Mouse (Mus musculus) MEL (cell line): ENCODE data around the gene Pak2. TPM values are rescaled to one million over a fixed set of nuclear protein-coding genes. Genes with fewer than 3 reads are reported as not detected.

Source experiments
- DNase-seq: peaks from one replicate; pipeline ENCODE4 v3.0.0; 2011; ENCODE audit warnings: low read depth, low spot score
- H3K27ac ChIP-seq: 2 replicates; pipeline ENCODE4 v1.5.1; 2012; ENCODE audit warnings: low read depth, mild to moderate bottlenecking, control low read depth, low read length, moderate library complexity; ENCODE audit not compliant: control insufficient read depth
- H3K27me3 ChIP-seq, 2 experiments: fragments of 150-350 bp in 1 of 2; sonication (generic) in 1 of 2; 2 replicates each; pipeline ENCODE4 v1.6.1; 2012; ENCODE audit warnings: low read length in 2 of 2, mild to moderate bottlenecking in 2 of 2, improper control_type of control experiment in 1 of 2, moderate library complexity in 1 of 2; ENCODE audit not compliant: insufficient read depth in 2 of 2, control insufficient read depth in 1 of 2
- H3K36me3 ChIP-seq, 2 experiments: 2 replicates each; pipeline ENCODE4 v1.6.1; 2012 to 2014; ENCODE audit warnings: low read length in 2 of 2, improper control_type of control experiment in 1 of 2, inconsistent platforms in 1 of 2, mild to moderate bottlenecking in 1 of 2; ENCODE audit not compliant: insufficient read depth in 2 of 2, control insufficient read depth in 1 of 2
- H3K4me1 ChIP-seq, 2 experiments: fragments of 150-350 bp in 1 of 2; sonication (generic) in 1 of 2; 2 replicates each; pipeline ENCODE4 v1.6.1; 2012; ENCODE audit warnings: low read length in 2 of 2, improper control_type of control experiment in 1 of 2, mild to moderate bottlenecking in 1 of 2; ENCODE audit not compliant: insufficient read depth in 2 of 2, control insufficient read depth in 1 of 2
- H3K4me3 ChIP-seq, 2 experiments: fragments of 150-350 bp in 1 of 2; sonication (generic) in 1 of 2; 2 replicates each; pipeline ENCODE4 v1.5.1; 2012; ENCODE audit warnings: low read depth in 2 of 2, low read length in 2 of 2, mild to moderate bottlenecking in 2 of 2, moderate library complexity in 2 of 2, control low read depth in 1 of 2, improper control_type of control experiment in 1 of 2; ENCODE audit not compliant: control insufficient read depth in 1 of 2, insufficient read depth in 1 of 2
- H3K79me2 ChIP-seq: 2 replicates; pipeline ENCODE4 v1.6.1; 2012; ENCODE audit warnings: mild to moderate bottlenecking, low read length, moderate library complexity; ENCODE audit not compliant: control insufficient read depth, poor library complexity, insufficient read depth
- H3K9ac ChIP-seq: 2 replicates; pipeline ENCODE4 v1.6.1; 2012; ENCODE audit warnings: low read depth, mild to moderate bottlenecking, control low read depth, low read length, moderate library complexity; ENCODE audit not compliant: control insufficient read depth, poor library complexity, severe bottlenecking
- H3K9me3 ChIP-seq: fragments of 150-350 bp; sonication (generic); replicated peaks from 2 replicates; pipeline ENCODE4 v1.6.1; 2012; ENCODE audit warnings: mild to moderate bottlenecking, low read length, improper control_type of control experiment, moderate library complexity; ENCODE audit not compliant: insufficient read depth
- CTCF ChIP-seq, 3 experiments: IDR thresholded peaks in 2 of 3; conservative IDR thresholded peaks in 1 of 3; 2 replicates each; pipeline ENCODE4 v1.5.1; 2011 to 2012; ENCODE audit warnings: low read length in 3 of 3, low read depth in 2 of 3, mild to moderate bottlenecking in 2 of 3, improper control_type of control experiment in 1 of 3, inconsistent platforms in 1 of 3, mixed read lengths in 1 of 3, moderate library complexity in 1 of 3; ENCODE audit not compliant: control insufficient read depth in 1 of 3, insufficient read depth in 1 of 3, poor library complexity in 1 of 3, severe bottlenecking in 1 of 3
- GABPA ChIP-seq: IDR thresholded peaks from 2 replicates; pipeline ENCODE4 v1.6.1; 2012; ENCODE audit warnings: low read depth, mild to moderate bottlenecking, inconsistent platforms, low read length, improper control_type of control experiment, moderate library complexity
- GATA1 ChIP-seq: IDR thresholded peaks from 2 replicates; pipeline ENCODE4 v1.6.1; 2011; ENCODE audit warnings: low read depth, low read length, improper control_type of control experiment
- JUND ChIP-seq: IDR thresholded peaks from 2 replicates; pipeline ENCODE4 v1.6.1; 2011; ENCODE audit warnings: low read depth, mild to moderate bottlenecking, improper control_type of control experiment, low read length
- KAT2A ChIP-seq: conservative IDR thresholded peaks from 2 replicates; pipeline ENCODE4 v1.6.1; 2012; ENCODE audit warnings: low read depth, low read length, improper control_type of control experiment, inconsistent platforms
- MAZ ChIP-seq: IDR thresholded peaks from 2 replicates; pipeline ENCODE4 v1.6.1; 2012; ENCODE audit warnings: low read depth, mild to moderate bottlenecking, inconsistent platforms, low read length, improper control_type of control experiment
- MEF2A ChIP-seq: IDR thresholded peaks from 2 replicates; pipeline ENCODE4 v1.6.1; 2014; ENCODE audit warnings: low read depth, mild to moderate bottlenecking, inconsistent platforms, low read length, improper control_type of control experiment; ENCODE audit not compliant: poor library complexity, insufficient replicate concordance, severe bottlenecking; ENCODE audit errors: extremely low read depth
- MYC ChIP-seq: IDR thresholded peaks from 2 replicates; pipeline ENCODE4 v1.6.1; 2011; ENCODE audit warnings: low read depth, mild to moderate bottlenecking, low read length, improper control_type of control experiment, moderate library complexity
- NELFE ChIP-seq: IDR thresholded peaks from 2 replicates; pipeline ENCODE4 v1.6.1; 2011; ENCODE audit warnings: low read depth, low read length, improper control_type of control experiment
- POLR2AphosphoS2 ChIP-seq: IDR thresholded peaks from 2 replicates; pipeline ENCODE4 v1.6.1; 2011; ENCODE audit warnings: low read length, improper control_type of control experiment
- RCOR1 ChIP-seq: IDR thresholded peaks from 2 replicates; pipeline ENCODE4 v1.6.1; 2012; ENCODE audit warnings: low read depth, mild to moderate bottlenecking, inconsistent platforms, low read length, improper control_type of control experiment
- SIN3A ChIP-seq: IDR thresholded peaks from 2 replicates; pipeline ENCODE4 v1.6.1; 2012; ENCODE audit warnings: low read length, improper control_type of control experiment, inconsistent platforms
- SMC3 ChIP-seq: IDR thresholded peaks from 2 replicates; pipeline ENCODE4 v1.6.1; 2011; ENCODE audit warnings: low read depth, low read length, improper control_type of control experiment
- TCF12 ChIP-seq: IDR thresholded peaks from 2 replicates; pipeline ENCODE4 v1.6.1; 2014; ENCODE audit warnings: low read depth, mild to moderate bottlenecking, inconsistent platforms, low read length, improper control_type of control experiment, moderate library complexity
- USF1 ChIP-seq: IDR thresholded peaks from 2 replicates; pipeline ENCODE4 v1.6.1; 2014; ENCODE audit warnings: low read depth, mild to moderate bottlenecking, inconsistent platforms, low read length, improper control_type of control experiment, moderate library complexity
- USF2 ChIP-seq, 2 experiments: IDR thresholded peaks; 2 replicates each; pipeline ENCODE4 v1.6.1; 2011 to 2012; ENCODE audit warnings: improper control_type of control experiment in 2 of 2, low read length in 2 of 2, borderline replicate concordance in 1 of 2, inconsistent platforms in 1 of 2, low read depth in 1 of 2, mild to moderate bottlenecking in 1 of 2; ENCODE audit not compliant: insufficient read depth in 1 of 2
- ZC3H11A ChIP-seq: IDR thresholded peaks from 2 replicates; pipeline ENCODE4 v1.6.1; 2012; ENCODE audit warnings: low read depth, mild to moderate bottlenecking, inconsistent platforms, low read length, improper control_type of control experiment
- ZKSCAN1 ChIP-seq: IDR thresholded peaks from 2 replicates; pipeline ENCODE4 v1.6.1; 2012; ENCODE audit warnings: low read depth, mild to moderate bottlenecking, inconsistent platforms, low read length, improper control_type of control experiment, moderate library complexity
- ZMIZ1 ChIP-seq: IDR thresholded peaks from 2 replicates; pipeline ENCODE4 v1.6.1; 2012; ENCODE audit warnings: low read depth, mild to moderate bottlenecking, inconsistent platforms, low read length, improper control_type of control experiment, moderate library complexity
- ZNF384 ChIP-seq: IDR thresholded peaks from 2 replicates; pipeline ENCODE4 v1.6.1; 2012; ENCODE audit warnings: low read depth, mild to moderate bottlenecking, inconsistent platforms, low read length, improper control_type of control experiment
- polyA plus RNA-seq, 2 experiments: library from polyadenylated mRNA; stranded (reverse) in 1 of 2; unstranded in 1 of 2; fragments of >175 nt in 1 of 2; fragments of >200 nt in 1 of 2; gene quantifications; 2 replicates each; pipeline versions ENCODE4 v1.2.1 to v1.2.4; 2012; ENCODE audit warnings: low replicate concordance in 2 of 2, low read depth in 1 of 2; ENCODE audit not compliant: insufficient read length in 2 of 2, insufficient read depth in 1 of 2, missing spikeins in 1 of 2
- total RNA-seq: library from RNA; depleted of rRNA; stranded (reverse); fragments of 300-350 nt; gene quantifications from 2 replicates; pipeline ENCODE4 v1.2.3, GENCODE M21; 2012

Pak2 gene
- total and polyA plus RNA-seq, 3 experiments = 23.0 to 67.2 (median 34.1) TPM

DNA sequence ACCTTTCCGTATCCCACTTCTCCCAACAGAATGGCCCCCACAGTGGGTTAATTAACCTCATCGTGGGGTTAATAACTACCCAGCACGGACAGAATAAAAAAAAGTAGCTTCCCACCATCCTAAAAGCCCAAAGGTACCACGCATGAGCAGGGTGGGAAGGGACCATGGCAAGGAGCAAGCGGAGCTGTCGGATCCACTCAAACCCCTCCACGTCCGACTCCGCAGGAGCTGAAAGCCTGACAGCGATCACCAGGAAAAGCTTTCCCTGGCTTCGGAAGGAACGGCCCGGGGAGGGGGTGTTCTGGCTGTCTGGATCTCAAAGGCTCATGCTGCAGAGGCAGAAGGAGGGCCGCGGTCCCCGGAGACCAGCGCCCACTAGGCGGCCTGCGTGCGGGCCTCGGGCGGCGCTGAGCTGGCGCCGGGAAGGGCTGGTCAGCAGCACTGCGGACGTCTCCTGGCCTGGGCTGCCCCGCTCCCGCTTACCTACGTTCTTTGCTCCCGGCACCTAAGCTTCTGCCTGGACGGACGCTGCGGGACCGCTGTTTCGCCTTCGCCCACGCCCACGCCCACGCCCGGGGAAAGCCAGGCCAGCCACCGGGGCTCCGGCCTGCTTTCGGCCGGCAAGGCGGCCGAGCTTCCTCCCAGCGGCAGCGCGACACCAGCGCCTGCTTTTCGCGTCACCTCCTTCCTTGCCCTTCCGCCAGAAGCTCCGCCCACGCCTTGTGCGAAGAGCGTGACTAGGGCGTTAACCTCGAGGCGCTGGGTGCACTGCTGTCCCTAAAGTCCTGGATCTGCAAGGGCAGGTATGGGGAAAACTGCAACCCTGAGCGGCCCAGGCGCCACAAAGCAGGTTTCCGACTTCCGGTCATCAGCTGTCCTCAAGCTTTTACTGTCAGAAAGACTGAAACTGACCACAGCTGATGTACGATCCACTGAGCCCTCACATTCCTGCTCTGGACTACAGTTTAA is 76.3 kb downstream of the Pak2 start, which contains the start of gene Senp5 (continued):
- TF ChIP-seq SIN3A = peak; percentile 97
- TF ChIP-seq POLR2AphosphoS2 = peak; percentile 94
- TF ChIP-seq ZC3H11A = no peak
- TF ChIP-seq USF1 = peak; percentile 48; the same call in 1 of the 2 replicates
- TF ChIP-seq ZNF384 = peak; percentile 23; the same call in 1 of the 2 replicates
- TF ChIP-seq, all 39 proteins: peak for 21

- Histone ChIP-seq H3K36me3 (peaks cover 0 to 2% of the 10 kb centered on the region in 2 experiments; a peak in 2 of 4 replicates), H3K27ac (no peak overlapping the region), H3K9ac (no peak overlapping the region), H3K9me3 (no peaks in the 10 kb centered on the region), H3K27me3 (no peaks in the 10 kb centered on the region), H3K4me3 (no peak overlapping the region), H3K4me1 (no peaks in the 10 kb centered on the region), H3K79me2 (peaks cover 34% of the 10 kb centered on the region)
- no peak for DNase-seq
- TF ChIP-seq USF2 (IDR thresholded peaks at IDR 0.05; ENCODE audit: borderline replicate concordance in 1 of 2, insufficient read depth in 1 of 2, low read depth in 1 of 2, low read length in 2 of 2) (no peak), CTCF (IDR thresholded peaks at IDR 0.05 in 2 of 3, conservative IDR thresholded peaks at IDR 0.05 in 1 of 3; ENCODE audit: control insufficient read depth in 1 of 3, insufficient read depth in 1 of 3, low read depth in 2 of 3, low read length in 3 of 3, poor library complexity in 1 of 3, severe bottlenecking in 1 of 3) (no peak), USF1 (no peak), NELFE (no peak), TCF12 (no peak), RCOR1 (no peak)
Measured at GRCm38 (mm10) chr16:31996371-31996770, 82.8 kb downstream of the Pak2 start.

- H3K79me2 ChIP-seq = peaks cover 19% of the 10 kb centered on the region
- no peaks in the 10 kb centered on the region for H3K9me3 ChIP-seq
- H3K27ac ChIP-seq = no peak overlapping the region
- H3K9ac ChIP-seq = no peak overlapping the region
- H3K4me1 ChIP-seq = no peaks in the 10 kb centered on the region
- no peaks in the 10 kb centered on the region for H3K27me3 ChIP-seq
- DNase-seq = no peak
- H3K36me3 ChIP-seq = peaks cover 0 to 12% of the 10 kb centered on the region in 2 experiments; a peak in 2 of 4 replicates
- TF ChIP-seq MAZ (no peak), MEF2A (no peak), MYC (no peak), JUND (no peak), USF1 (no peak), KAT2A (no peak), ZMIZ1 (no peak), USF2 (IDR thresholded peaks at IDR 0.05; ENCODE audit: borderline replicate concordance in 1 of 2, insufficient read depth in 1 of 2, low read depth in 1 of 2, low read length in 2 of 2) (no peak), GABPA (no peak), GATA1 (no peak), SMC3 (no peak), ZKSCAN1 (no peak), CTCF (IDR thresholded peaks at IDR 0.05 in 2 of 3, conservative IDR thresholded peaks at IDR 0.05 in 1 of 3; ENCODE audit: control insufficient read depth in 1 of 3, insufficient read depth in 1 of 3, low read depth in 2 of 3, low read length in 3 of 3, poor library complexity in 1 of 3, severe bottlenecking in 1 of 3) (no peak)
- H3K4me3 ChIP-seq = no peak overlapping the region
Measured at GRCm38 (mm10) chr16:31993946-31994345, 85.2 kb downstream of the Pak2 start.
